ENCODE assay signal across 8 mouse cellular contexts in genomic region chr3:106482281-106483081, GRCm38 (mm10). TPM values are rescaled to one million over a fixed set of nuclear protein-coding genes. Genes with fewer than 3 reads are reported as not detected.
A peak's percentile ranks its signal among the peaks of the same experiment; 100 is the strongest.
DNase-seq lines count a peak whose midpoint lies in the region; ATAC-seq lines count a peak whose summit lies in the region.

Dennd2d (plus strand) TSS chr3:106482405.

- peak; percentile 45; the same call in 1 of the 2 replicates for ATAC-seq in cerebellum, adult (ENCODE audit: insufficient number of reproducible peaks, low FRiP score, low TSS enrichment)
- ATAC-seq in kidney, embryonic 15.5 days (replicated peaks; ENCODE audit: low FRiP score): peak; percentile 86

- peak within 1 kb of the TSS; percentile 81 for H3K27ac ChIP-seq in heart, embryonic 10.5 days
- no peak within 1 kb of the TSS for H3K27ac ChIP-seq in kidney, embryonic 15.5 days

- H3K4me3 ChIP-seq in heart, embryonic 10.5 days: peak within 1 kb of the TSS; percentile 72
- H3K4me3 ChIP-seq in kidney, embryonic 15.5 days (replicated peaks): peak within 1 kb of the TSS; percentile 66

- no peaks in the 10 kb centered on the region for H3K9me3 ChIP-seq in heart, embryonic 10.5 days
- H3K9me3 ChIP-seq in kidney, embryonic 15.5 days (replicated peaks): no peaks in the 10 kb centered on the region

- peaks cover 13% of the 10 kb centered on the region; the same call in 1 of the 2 replicates for H3K4me1 ChIP-seq in heart, embryonic 10.5 days
- H3K4me1 ChIP-seq in kidney, embryonic 15.5 days: peaks cover 11% of the 10 kb centered on the region; the same call in 1 of the 2 replicates

- H3K36me3 ChIP-seq in heart, embryonic 10.5 days: no peaks in the 10 kb centered on the region
- H3K36me3 ChIP-seq in kidney, embryonic 15.5 days: no peaks in the 10 kb centered on the region

- 1% methylated on average over 44 of the region's 44 CpGs for WGBS in heart, embryonic 10.5 days
- WGBS in kidney, embryonic 15.5 days: 2% methylated on average over 41 of the region's 44 CpGs

- peak within 1 kb of the TSS; percentile 71 for H3K9ac ChIP-seq in kidney, embryonic 15.5 days

- H3K4me2 ChIP-seq in kidney, embryonic 15.5 days: peak within 1 kb of the TSS; percentile 95

- H3K27me3 ChIP-seq in heart, embryonic 10.5 days (ENCODE audit: insufficient read depth, poor library complexity, severe bottlenecking): no peaks in the 10 kb centered on the region
- 0 out of 2 replicates have a peak, but pooled peaks cover 4% of the 10 kb centered on the region for H3K27me3 ChIP-seq in kidney, embryonic 15.5 days

- DNase-seq in cerebellum, adult 11 months: no peak
- peak; percentile 57 for DNase-seq in adrenal gland, postnatal 10 days
- no peak for DNase-seq in heart, embryonic 10.5 days (ENCODE audit: low spot score)
- DNase-seq in lung, postnatal 25 days (ENCODE audit: low spot score): peak; percentile 78
- peak; percentile 43 for DNase-seq in retina, embryonic 14.5 days (ENCODE audit: low spot score)
- DNase-seq in frontal cortex, postnatal 14 days (ENCODE audit: low spot score in 2 of 2): no peak

RNA-seq across cellular contexts. Expression of gene Dennd2d, which starts in this region (rescaled TPM):
- total RNA-seq in adrenal gland, postnatal 10 days (2021): 1 to 10 TPM; 4.7 to 5.0 TPM
- 2.7 and 3.3 TPM in 2 replicates for polyA plus RNA-seq in heart, embryonic 10.5 days (2016; fragmentation: Nextera tagmentation; extraction: Ambion mirVana)
- polyA plus RNA-seq in kidney, embryonic 15.5 days (2015; fragmentation: Nextera tagmentation; extraction: Ambion mirVana): 3.8 and 5.5 TPM in 2 replicates

Comparison
In these comparisons a context has a peak if more than half of its experiments do, and no peak if none do; other contexts are left out.
1. DNase-seq: peak in adrenal gland, postnatal 10 days (single experiment), lung, postnatal 25 days (single experiment) and retina, embryonic 14.5 days (single experiment); none in cerebellum, adult 11 months (single experiment), heart, embryonic 10.5 days (single experiment) and frontal cortex, postnatal 14 days (0 of 2).